Mouse (Mus musculus) CH12.LX (cell line): ENCODE data around the gene Ubiad1. TPM values are rescaled to one million over a fixed set of nuclear protein-coding genes. Genes with fewer than 3 reads are reported as not detected.

ENCODE experiments used
- polyA plus RNA-seq: library from polyadenylated mRNA; unstranded; fragments of >175 nt; gene quantifications from 2 replicates; pipeline ENCODE4 v1.2.1, GENCODE M21; 2012; ENCODE audit warnings: low read depth; ENCODE audit not compliant: insufficient read length
- total RNA-seq, 2 experiments: library from RNA; depleted of rRNA; stranded (reverse); fragments of 300-350 nt in 1 of 2; fragments of >200 nt in 1 of 2; gene quantifications; 2 replicates each; pipeline ENCODE4 v1.2.3; 2012 to 2014

Ubiad1 gene
- total and polyA plus RNA-seq, 3 experiments, result 20.5 to 21.9 (median 20.9) TPM

Other genes with a start within 250 kb of the Ubiad1 start
- not detected in 2 replicates for gene Disp3, start 156.8 kb downstream of the Ubiad1 start, total RNA-seq (2012; rRNA removed)
- gene Disp3, start 156.8 kb downstream of the Ubiad1 start, total RNA-seq (2014; rRNA removed), result not detected in 2 replicates
- not detected in 2 replicates for gene Disp3, start 156.8 kb downstream of the Ubiad1 start, polyA plus RNA-seq
- 24.3 and 25.5 TPM in 2 replicates for gene Mtor, start 3.8 kb upstream of the Ubiad1 start, total RNA-seq (2012; rRNA removed)
- 10.5 TPM in 2 replicates for gene Mtor, start 3.8 kb upstream of the Ubiad1 start, total RNA-seq (2014; rRNA removed)
- 23.8 and 28.6 TPM in 2 replicates for gene Mtor, start 3.8 kb upstream of the Ubiad1 start, polyA plus RNA-seq
- gene Angptl7, start 55.7 kb upstream of the Ubiad1 start, total RNA-seq (2012; rRNA removed), result not detected in 2 replicates
- gene Angptl7, start 55.7 kb upstream of the Ubiad1 start, total RNA-seq (2014; rRNA removed), result not detected in 2 replicates
- gene Angptl7, start 55.7 kb upstream of the Ubiad1 start, polyA plus RNA-seq, result 0.14 TPM in 1 of 2 replicates, not detected in the other
- gene Exosc10, start 113.7 kb upstream of the Ubiad1 start, total RNA-seq (2012; rRNA removed), result 61.8 and 75.4 TPM in 2 replicates
- 36.7 and 40.1 TPM in 2 replicates for gene Exosc10, start 113.7 kb upstream of the Ubiad1 start, total RNA-seq (2014; rRNA removed)
- gene Exosc10, start 113.7 kb upstream of the Ubiad1 start, polyA plus RNA-seq, result 90.7 and 108 TPM in 2 replicates
- gene Srm, start 146.7 kb upstream of the Ubiad1 start, total RNA-seq (2012; rRNA removed), result 151 and 213 TPM in 2 replicates
- 127 and 136 TPM in 2 replicates for gene Srm, start 146.7 kb upstream of the Ubiad1 start, total RNA-seq (2014; rRNA removed)
- gene Srm, start 146.7 kb upstream of the Ubiad1 start, polyA plus RNA-seq, result 521 and 640 TPM in 2 replicates
- gene Masp2, start 157.8 kb upstream of the Ubiad1 start, total RNA-seq (2012; rRNA removed), result 0.85 and 1.3 TPM in 2 replicates
- 0.11 TPM in 1 of 2 replicates, not detected in the other for gene Masp2, start 157.8 kb upstream of the Ubiad1 start, total RNA-seq (2014; rRNA removed)
- 0.21 TPM in 1 of 2 replicates, not detected in the other for gene Masp2, start 157.8 kb upstream of the Ubiad1 start, polyA plus RNA-seq
- gene Tardbp, start 182.2 kb upstream of the Ubiad1 start, total RNA-seq (2012; rRNA removed), result 176 and 238 TPM in 2 replicates
- 341 and 403 TPM in 2 replicates for gene Tardbp, start 182.2 kb upstream of the Ubiad1 start, total RNA-seq (2014; rRNA removed)
- 617 and 618 TPM in 2 replicates for gene Tardbp, start 182.2 kb upstream of the Ubiad1 start, polyA plus RNA-seq
- gene Gm572, start 198.5 kb upstream of the Ubiad1 start, total RNA-seq (2012; rRNA removed), result not detected in 2 replicates
- gene Gm572, start 198.5 kb upstream of the Ubiad1 start, total RNA-seq (2014; rRNA removed), result not detected in 2 replicates
- not detected in 2 replicates for gene Gm572, start 198.5 kb upstream of the Ubiad1 start, polyA plus RNA-seq